Mouse (Mus musculus): ENCODE measurements around the gene Pcbp4.
"Not testable (repeated sequence)": the region's sequence is repeated elsewhere in the genome, so short reads cannot be mapped to it uniquely, and the experiment has no call there.

Pcbp4 gene

GRCm38 (mm10) chr9:106482578-106483115 lies 29.6 kb downstream of the Pcbp4 start:
- DNase-seq (ENCODE audit: low spot score) = no peak

DNA sequence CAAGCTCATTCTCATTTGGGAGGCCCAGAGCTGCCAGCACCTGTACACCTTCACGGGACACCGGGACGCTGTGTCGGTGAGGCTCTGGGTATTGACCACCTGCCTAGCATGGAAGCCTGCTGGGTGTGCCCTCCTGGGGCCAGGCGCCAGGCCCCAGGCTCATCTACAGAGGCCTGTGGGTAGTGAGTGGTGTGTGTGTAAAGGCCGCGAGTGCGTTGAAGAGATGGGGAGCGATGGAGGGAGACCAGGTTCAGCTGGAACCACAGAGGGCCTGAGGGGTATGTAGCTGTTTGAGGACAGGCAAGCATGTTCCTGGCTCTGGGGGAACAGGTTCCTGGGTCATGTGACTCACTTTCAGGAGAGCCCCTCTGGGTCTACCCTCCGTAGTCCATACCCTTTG lies 30.0 kb downstream of the Pcbp4 start:
- no peak for DNase-seq (ENCODE audit: low spot score)

GRCm38 (mm10) chr9:106483606-106484005 lies 30.5 kb downstream of the Pcbp4 start:
- DNase-seq (ENCODE audit: low spot score) = no peak

DNA sequence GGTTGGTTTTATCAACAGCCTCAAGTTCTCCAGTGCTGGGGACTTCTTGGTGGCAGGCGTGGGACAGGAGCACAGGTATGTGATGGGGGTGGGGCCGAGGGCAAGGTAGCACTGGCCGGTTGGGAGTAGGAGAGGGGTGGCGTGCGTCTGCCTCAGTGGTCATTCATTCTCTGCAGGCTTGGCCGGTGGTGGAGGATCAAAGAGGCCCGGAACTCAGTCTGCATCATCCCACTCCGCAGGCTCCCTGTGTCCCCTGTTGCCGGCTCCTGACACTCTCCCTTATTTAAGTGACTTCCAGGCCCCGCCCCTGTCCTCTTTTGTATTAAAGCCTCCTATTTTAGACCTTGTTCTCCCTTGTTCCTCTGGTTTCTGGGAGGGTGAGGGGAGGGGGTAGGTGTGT lies 32.0 kb downstream of the Pcbp4 start:
- DNase-seq (ENCODE audit: low spot score) = no peak

DNA sequence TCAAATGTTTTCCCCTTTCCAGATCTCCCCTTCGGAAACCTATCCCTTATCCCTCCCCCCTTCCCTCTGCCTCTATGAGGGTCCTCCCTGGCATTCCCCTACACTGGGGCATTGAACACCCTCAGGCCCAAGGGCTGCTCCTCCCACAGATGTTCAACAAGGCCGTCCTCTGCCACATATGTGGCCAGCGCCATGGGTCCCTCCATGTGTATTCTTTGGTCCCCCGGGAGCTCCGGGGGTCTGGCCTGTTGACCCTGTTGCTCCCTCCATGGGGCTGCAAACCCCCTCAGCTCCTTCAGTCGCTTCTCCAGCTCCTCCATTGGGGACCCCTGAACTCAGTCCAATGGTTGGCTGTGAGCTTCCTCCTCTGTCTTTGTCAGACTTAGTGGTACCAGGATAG lies 34.5 kb downstream of the Pcbp4 start:
- not testable (repeated sequence) for DNase-seq (ENCODE audit: low spot score)

DNA sequence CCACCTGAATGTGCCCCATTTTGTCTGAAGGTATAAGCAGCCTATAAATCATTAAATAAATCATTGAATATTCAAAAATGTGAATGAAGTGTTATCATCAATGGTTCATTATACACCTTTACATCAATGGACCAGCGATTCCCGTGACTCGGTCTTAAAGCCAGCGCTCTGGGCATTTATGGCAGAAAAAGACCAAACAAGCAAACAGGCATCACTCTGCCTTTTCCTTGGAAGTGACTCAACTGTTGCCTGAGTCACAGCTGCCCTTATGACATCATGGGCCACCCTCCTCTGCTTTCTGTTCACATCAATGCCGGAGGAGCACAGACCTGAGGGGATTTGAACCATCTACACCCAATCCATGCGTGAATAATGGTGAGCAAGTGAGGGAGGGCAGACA lies 46.6 kb downstream of the Pcbp4 start, which contains the start of gene Iqcf1:
Gene Iqcf1, plus strand, starts transcription at position 301 of the 400 bp plus-strand sequence.
- no peak for DNase-seq (ENCODE audit: low spot score)

GRCm38 (mm10) chr9:106501846-106502245 lies 48.8 kb downstream of the Pcbp4 start:
- no peak for DNase-seq (ENCODE audit: low spot score)

DNA sequence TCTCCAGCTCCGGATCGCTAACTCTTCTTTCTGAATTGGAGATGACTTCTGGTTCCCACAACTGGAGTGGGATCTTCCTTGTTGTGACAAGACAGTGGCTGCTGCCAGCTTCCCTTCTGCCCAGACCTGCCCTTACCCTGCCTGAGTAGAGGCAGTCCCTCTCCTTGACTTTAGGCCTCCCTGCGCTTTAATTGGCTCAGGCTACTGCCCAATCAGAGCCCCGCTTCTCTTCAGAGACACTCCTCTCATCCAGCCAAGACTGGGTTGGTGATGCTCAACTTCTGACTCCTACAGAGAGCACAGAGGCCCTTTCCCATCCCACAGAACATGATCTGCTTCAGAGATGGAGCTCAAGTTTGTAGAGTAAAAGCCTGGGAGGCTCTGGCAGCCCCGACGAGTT lies 51.2 kb downstream of the Pcbp4 start:
- DNase-seq (ENCODE audit: low spot score) = no peak

GRCm38 (mm10) chr9:106509356-106509755 lies 56.3 kb downstream of the Pcbp4 start:
- DNase-seq (ENCODE audit: low spot score) = no peak

DNA sequence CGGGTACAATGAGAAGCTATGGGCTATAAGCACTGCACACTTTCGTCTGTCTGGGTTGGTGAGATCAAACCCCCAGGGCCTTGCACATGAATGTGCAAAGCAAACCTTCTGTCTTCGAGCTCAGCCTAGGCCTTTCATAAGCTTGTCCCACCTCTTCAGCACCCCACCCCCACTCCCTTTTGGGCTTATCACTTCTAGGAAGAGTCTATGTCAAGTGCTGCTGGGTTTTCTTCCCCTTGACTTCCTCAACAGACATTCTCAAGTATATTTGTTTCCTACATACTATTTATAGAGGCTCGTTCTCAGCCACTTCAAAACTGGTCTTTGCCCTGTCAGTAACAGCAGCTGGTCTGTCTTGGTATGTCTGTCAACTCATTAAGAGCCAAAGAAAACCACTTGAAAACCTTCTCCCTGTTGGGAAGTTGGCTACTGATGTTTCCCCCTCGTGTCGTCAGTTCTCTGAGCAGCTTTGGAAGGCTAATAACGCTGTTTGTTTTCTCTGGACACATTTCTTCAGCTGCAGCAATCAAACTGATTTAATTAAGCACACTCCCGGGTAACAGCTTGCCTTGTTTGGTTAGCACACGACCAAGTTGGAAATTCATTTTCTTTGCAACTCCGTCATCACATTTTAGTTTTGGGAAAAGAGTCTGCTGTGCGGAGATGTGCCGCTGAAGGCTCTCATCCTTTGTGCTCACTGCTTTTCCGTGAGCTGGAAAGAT lies 59.8 kb downstream of the Pcbp4 start:
- no peak for DNase-seq (ENCODE audit: low spot score)

DNA sequence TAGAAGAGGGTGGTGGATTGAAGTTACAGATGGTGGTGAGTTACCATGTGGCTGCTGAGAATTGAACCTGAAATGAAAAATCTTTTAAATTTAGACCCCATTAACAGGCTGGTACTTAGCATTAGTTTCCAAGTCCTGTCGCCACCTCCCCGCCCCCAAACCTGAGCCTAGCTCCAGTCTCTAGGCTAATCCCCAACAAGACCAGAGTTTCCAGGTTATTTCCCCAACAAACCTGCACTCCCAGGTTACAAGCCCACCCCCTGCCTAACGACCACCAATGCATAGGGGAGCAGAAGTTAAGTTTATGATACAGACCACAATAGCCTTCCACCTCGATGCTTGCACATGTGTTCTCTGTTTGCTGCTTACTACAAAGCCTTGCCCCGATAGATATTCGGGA lies 60.5 kb downstream of the Pcbp4 start:
- DNase-seq (ENCODE audit: low spot score) = no peak

Measured in ovary, postnatal 36 days (tissue).